Mouse (Mus musculus) midbrain, embryonic 10.5 days (tissue): ENCODE results near the gene Wdr93. TPM values are rescaled to one million over a fixed set of nuclear protein-coding genes. Genes with fewer than 3 reads are reported as not detected.

Experiments used
- DNase-seq: peaks from one replicate; pipeline ENCODE4 v3.0.0-alpha.2; 2017; ENCODE audit warnings: low spot score
- H3K27ac ChIP-seq: fragments of 300-500 bp; sonication (generic); replicated peaks from 2 replicates; pipeline ENCODE4 v1.5.1; 2016; ENCODE audit warnings: mild to moderate bottlenecking
- H3K27me3 ChIP-seq: fragments of 300-500 bp; sonication (generic); 2 replicates; pipeline ENCODE4 v1.6.1; 2016; ENCODE audit warnings: low read depth, mild to moderate bottlenecking; ENCODE audit not compliant: poor library complexity, severe bottlenecking
- H3K36me3 ChIP-seq: fragments of 300-500 bp; sonication (generic); 2 replicates; pipeline ENCODE4 v1.6.1; 2016; ENCODE audit warnings: mild to moderate bottlenecking, moderate library complexity
- H3K4me1 ChIP-seq: fragments of 300-500 bp; sonication (generic); 2 replicates; pipeline ENCODE4 v1.6.1; 2016
- H3K4me3 ChIP-seq: fragments of 300-500 bp; sonication (generic); 2 replicates; pipeline ENCODE4 v1.5.1; 2016; ENCODE audit warnings: mild to moderate bottlenecking, moderate library complexity
- H3K9me3 ChIP-seq: fragments of 300-500 bp; sonication (generic); replicated peaks from 2 replicates; pipeline ENCODE4 v1.6.1; 2016; ENCODE audit warnings: mild to moderate bottlenecking
- WGBS: fragments of 180-500 bp; shearing (Covaris S2); methylation state at CpG from one replicate; pipeline ENCODE4 v1.1.7; 2016; 5-methylcytosine and 5-hydroxymethylcytosine counted together
- polyA plus RNA-seq: library from polyadenylated mRNA; unstranded; fragments of >200 nt; fragmentation: Nextera tagmentation; extraction: Ambion mirVana; gene quantifications from 2 replicates; pipeline ENCODE4 v1.2.1, GENCODE M21; 2016

Wdr93 gene
- 0.12 and 0.22 TPM in 2 replicates for polyA plus RNA-seq

GRCm38 (mm10) chr7:79742659-79743536, at the start of gene Wdr93, which contains the start of gene Pex11a:
Gene Wdr93, plus strand, starts transcription at chr7:79743163.
Gene Pex11a, minus strand, starts transcription at chr7:79743131.
- DNase-seq: peak; percentile 77
- WGBS: 3% methylated on average over 46 of the region's 46 CpGs
- H3K4me1 ChIP-seq: peaks cover 18% of the 10 kb centered on the region
- H3K27ac ChIP-seq: peak within 1 kb of the TSS; percentile 82
- peak within 1 kb of the TSS; percentile 87 for H3K4me3 ChIP-seq
- peaks cover 6% of the 10 kb centered on the region; the same call in 1 of the 2 replicates for H3K36me3 ChIP-seq
- H3K27me3 ChIP-seq: peaks cover 5% of the 10 kb centered on the region; the same call in 1 of the 2 replicates
- H3K9me3 ChIP-seq: no peaks in the 10 kb centered on the region

- DNase-seq: no peak
- 88% methylated on average over 8 of the region's 8 CpGs for WGBS
Observed at GRCm38 (mm10) chr7:79696495-79696894, 46.5 kb upstream of the Wdr93 start.

GRCm38 (mm10) chr7:79702755-79703154, 40.2 kb upstream of the Wdr93 start:
- Histone ChIP-seq H3K27me3 (no peaks in the 10 kb centered on the region), H3K36me3 (peaks cover 99% of the 10 kb centered on the region)
- no peak for DNase-seq

More at GRCm38 (mm10) chr7:79696495-79696894, 46.5 kb upstream of the Wdr93 start:
- Histone ChIP-seq H3K27me3 (no peaks in the 10 kb centered on the region), H3K36me3 (peaks cover 100% of the 10 kb centered on the region), H3K4me1 (no peaks in the 10 kb centered on the region), H3K27ac (no peak overlapping the region), H3K4me3 (no peak overlapping the region), H3K9me3 (no peaks in the 10 kb centered on the region)

GRCm38 (mm10) chr7:79705210-79705609, 37.8 kb upstream of the Wdr93 start:
- H3K36me3 ChIP-seq: peaks cover 89% of the 10 kb centered on the region
- peaks cover 15% of the 10 kb centered on the region for H3K27me3 ChIP-seq
- WGBS: 92% methylated on average over 5 of the region's 5 CpGs
- peaks cover 7% of the 10 kb centered on the region for H3K4me1 ChIP-seq
- no peak overlapping the region for H3K27ac ChIP-seq
- no peak overlapping the region for H3K4me3 ChIP-seq
- no peak for DNase-seq
- H3K9me3 ChIP-seq: no peaks in the 10 kb centered on the region

More at GRCm38 (mm10) chr7:79702755-79703154, 40.2 kb upstream of the Wdr93 start:
- no peak overlapping the region for H3K4me3 ChIP-seq
- H3K27ac ChIP-seq: no peak overlapping the region
- no peaks in the 10 kb centered on the region for H3K4me1 ChIP-seq
- 80% methylated on average over 16 of the region's 16 CpGs for WGBS
- H3K9me3 ChIP-seq: no peaks in the 10 kb centered on the region

- peaks cover 44% of the 10 kb centered on the region for H3K36me3 ChIP-seq
- peak overlapping the region; percentile 59 for H3K4me3 ChIP-seq
- WGBS: under 1% methylated on average over 55 of the region's 55 CpGs
- peaks cover 33% of the 10 kb centered on the region for H3K4me1 ChIP-seq
- H3K27me3 ChIP-seq: peaks cover 48% of the 10 kb centered on the region
- DNase-seq: peak; percentile 77
- H3K27ac ChIP-seq: peak overlapping the region; percentile 67
- H3K9me3 ChIP-seq: no peaks in the 10 kb centered on the region
Observed at GRCm38 (mm10) chr7:79710130-79710607, 32.8 kb upstream of the Wdr93 start.

- 0 out of 2 replicates have a peak overlapping the region, but pooled peaks have one; percentile 67 for H3K27ac ChIP-seq
- WGBS: 19% methylated on average over 17 of the region's 17 CpGs
- peaks cover 48% of the 10 kb centered on the region for H3K27me3 ChIP-seq
- DNase-seq: no peak
- peak overlapping the region; percentile 59 for H3K4me3 ChIP-seq
- H3K36me3 ChIP-seq: peaks cover 38% of the 10 kb centered on the region
- no peaks in the 10 kb centered on the region for H3K9me3 ChIP-seq
- peaks cover 39% of the 10 kb centered on the region for H3K4me1 ChIP-seq
Observed at GRCm38 (mm10) chr7:79710831-79711230, 32.1 kb upstream of the Wdr93 start.

GRCm38 (mm10) chr7:79715187-79715981, 27.6 kb upstream of the Wdr93 start, which contains the start of gene Kif7:
Gene Kif7, minus strand, starts transcription at chr7:79715720.
- WGBS: under 1% methylated on average over 49 of the region's 55 CpGs
- H3K27me3 ChIP-seq: peaks cover 70% of the 10 kb centered on the region

GRCm38 (mm10) chr7:79721386-79721977, 21.5 kb upstream of the Wdr93 start:
- Histone ChIP-seq H3K27me3 (peaks cover 85% of the 10 kb centered on the region), H3K36me3 (no peaks in the 10 kb centered on the region)
- under 1% methylated on average over 48 of the region's 48 CpGs for WGBS

More at GRCm38 (mm10) chr7:79715187-79715981, 27.6 kb upstream of the Wdr93 start, which contains the start of gene Kif7:
- peak within 1 kb of the TSS; percentile 78 for H3K4me3 ChIP-seq
- peaks cover 42% of the 10 kb centered on the region for H3K4me1 ChIP-seq
- peak; percentile 90 for DNase-seq
- H3K9me3 ChIP-seq: no peaks in the 10 kb centered on the region
- H3K36me3 ChIP-seq: peaks cover 4% of the 10 kb centered on the region; the same call in 1 of the 2 replicates
- H3K27ac ChIP-seq: peak within 1 kb of the TSS; percentile 86

GRCm38 (mm10) chr7:79727091-79727490, 15.9 kb upstream of the Wdr93 start:
- no peak overlapping the region for H3K4me3 ChIP-seq
- H3K27ac ChIP-seq: no peak overlapping the region
- no peaks in the 10 kb centered on the region for H3K9me3 ChIP-seq
- H3K4me1 ChIP-seq: peaks cover 4% of the 10 kb centered on the region
- peak; percentile 57 for DNase-seq
- H3K36me3 ChIP-seq: no peaks in the 10 kb centered on the region
- H3K27me3 ChIP-seq: peaks cover 56% of the 10 kb centered on the region
- 42% methylated on average over 2 of the region's 2 CpGs for WGBS

More at GRCm38 (mm10) chr7:79721386-79721977, 21.5 kb upstream of the Wdr93 start:
- DNase-seq: peak; percentile 69
- H3K4me3 ChIP-seq: peak overlapping the region; percentile 72
- H3K9me3 ChIP-seq: no peaks in the 10 kb centered on the region
- H3K4me1 ChIP-seq: peaks cover 20% of the 10 kb centered on the region
- H3K27ac ChIP-seq: peak overlapping the region; percentile 83

GRCm38 (mm10) chr7:79728219-79728618, 14.7 kb upstream of the Wdr93 start:
- no peak overlapping the region for H3K27ac ChIP-seq
- WGBS: 24% methylated on average over 6 of the region's 6 CpGs
- DNase-seq: peak; percentile 75
- H3K36me3 ChIP-seq: no peaks in the 10 kb centered on the region
- H3K4me3 ChIP-seq: no peak overlapping the region
- H3K27me3 ChIP-seq: peaks cover 44% of the 10 kb centered on the region
- H3K4me1 ChIP-seq: 0 out of 2 replicates have a peak, but pooled peaks cover 2% of the 10 kb centered on the region
- no peaks in the 10 kb centered on the region for H3K9me3 ChIP-seq

- 6% methylated on average over 8 of the region's 8 CpGs for WGBS
- Histone ChIP-seq H3K9me3 (no peaks in the 10 kb centered on the region), H3K4me3 (no peak overlapping the region), H3K4me1 (0 out of 2 replicates have a peak, but pooled peaks cover 2% of the 10 kb centered on the region), H3K36me3 (no peaks in the 10 kb centered on the region), H3K27ac (no peak overlapping the region), H3K27me3 (peaks cover 37% of the 10 kb centered on the region)
- DNase-seq: peak; percentile 80
Observed at GRCm38 (mm10) chr7:79729169-79729568, 13.8 kb upstream of the Wdr93 start.
